ENCODE assay signal across 8 mouse cellular contexts in the genomic region with DNA sequence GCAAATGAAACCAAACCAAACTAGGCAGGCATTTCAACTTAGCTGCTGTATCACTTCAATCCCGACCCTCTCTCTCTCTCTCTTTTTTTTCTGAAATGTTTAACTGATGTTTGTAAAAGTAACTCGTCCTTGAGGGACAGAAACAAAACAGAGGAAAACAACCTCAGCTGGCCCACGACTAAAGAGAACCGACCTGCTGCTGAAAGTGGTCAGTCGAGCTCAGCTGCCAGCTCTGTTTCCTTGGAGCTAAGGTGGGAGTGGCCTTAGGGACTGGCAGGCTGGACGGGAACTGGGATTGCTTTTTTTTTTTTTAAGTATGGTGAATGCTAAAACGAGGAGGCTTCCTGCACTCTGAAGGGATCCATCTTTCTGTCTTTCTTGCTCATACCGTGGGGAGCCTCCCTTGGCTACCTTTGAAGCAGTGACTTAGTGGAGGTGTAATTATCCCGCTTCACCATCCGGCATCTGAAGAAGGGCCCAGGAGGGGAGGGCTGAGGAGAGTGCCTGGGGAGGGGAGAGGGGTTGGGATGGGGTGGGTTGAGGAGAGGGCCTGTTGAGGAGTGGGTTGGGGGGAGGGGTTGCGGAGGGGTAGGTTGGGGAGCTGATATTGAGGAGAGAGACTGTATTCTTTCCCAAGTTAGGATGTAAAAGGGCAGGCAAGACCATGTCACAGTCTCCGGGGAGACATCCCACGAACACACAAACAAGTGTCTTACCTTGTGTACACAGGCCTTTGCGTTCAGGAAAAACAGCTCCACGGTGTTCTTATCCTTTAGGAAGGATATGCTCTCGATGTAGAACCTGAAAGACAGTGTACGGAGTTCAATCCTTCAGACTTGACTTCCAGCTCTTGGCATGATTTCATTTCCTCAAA.
DNase-seq lines count a peak whose midpoint lies in the region; ATAC-seq and TF ChIP-seq lines count a peak whose summit lies in the region.

No protein-coding gene starts in this region.

- no peaks in the 10 kb centered on the region for H3K9me3 ChIP-seq in forebrain, embryonic 11.5 days (ENCODE audit: control insufficient read depth, low read length)

- peak overlapping the region; percentile 91 for H3K27ac ChIP-seq in forebrain, embryonic 11.5 days (ENCODE audit: low read depth, low read length)
- peak overlapping the region; percentile 41; the same call in 1 of the 2 replicates for H3K27ac ChIP-seq in kidney, adult 2 months (ENCODE audit: insufficient read depth, low read depth, low read length)

- ATAC-seq in forebrain, embryonic 11.5 days (replicated peaks; ENCODE audit: low FRiP score): peak; percentile 53

- peak; percentile 59 to 66 for DNase-seq in right cerebral cortex, postnatal 10 days (ENCODE audit: low spot score in 2 of 2)
- DNase-seq in right cerebral cortex, postnatal 4 days: no peak
- peak; percentile 68 for DNase-seq in forebrain, embryonic 11.5 days (ENCODE audit: low spot score)
- peak; percentile 58 for DNase-seq in kidney, adult 2 months
- DNase-seq in lung, postnatal 36 days: peak; percentile 80
- DNase-seq in thymus, postnatal 0 days (ENCODE audit: low spot score): no peak
- no peak for DNase-seq in cerebellum, adult 11-12 months
- no peak for DNase-seq in gastrocnemius, adult 8-10 months (ENCODE audit: low spot score in 2 of 2)

- H3K4me3 ChIP-seq in forebrain, embryonic 11.5 days (ENCODE audit: low read depth, low read length): 0 out of 2 replicates have a peak overlapping the region, but pooled peaks have one; percentile 0
- no peak overlapping the region for H3K4me3 ChIP-seq in kidney, adult 2 months (ENCODE audit: insufficient read depth, low read depth, low read length)

- H3K4me1 ChIP-seq in forebrain, embryonic 11.5 days (replicated peaks; ENCODE audit: control insufficient read depth, insufficient read depth, low read length): peaks cover 24% of the 10 kb centered on the region
- H3K4me1 ChIP-seq in kidney, adult 2 months (ENCODE audit: control insufficient read depth, insufficient read depth, low read length): peaks cover 2% of the 10 kb centered on the region; the same call in 1 of the 2 replicates

- no peak for TF ChIP-seq POLR2A in kidney, adult 2 months (IDR thresholded peaks at IDR 0.05; ENCODE audit: low read depth, low read length)

- H3K27me3 ChIP-seq in forebrain, embryonic 11.5 days (ENCODE audit: control insufficient read depth, insufficient read depth, low read length): no peaks in the 10 kb centered on the region
- H3K27me3 ChIP-seq in kidney, adult 2 months (replicated peaks; ENCODE audit: control insufficient read depth, insufficient read depth, low read length): no peaks in the 10 kb centered on the region

- no peak for TF ChIP-seq CTCF in kidney, adult 2 months (conservative IDR thresholded peaks at IDR 0.05; ENCODE audit: insufficient read depth, insufficient read length, low read depth, low read length)

- 15% methylated on average over 17 of the region's 17 CpGs for WGBS in forebrain, embryonic 11.5 days
- 41% methylated on average over 17 of the region's 17 CpGs for WGBS in kidney, adult 2 months

- no peaks in the 10 kb centered on the region for H3K36me3 ChIP-seq in forebrain, embryonic 11.5 days (ENCODE audit: control insufficient read depth, insufficient read depth, low read length)
- H3K36me3 ChIP-seq in kidney, adult 2 months (ENCODE audit: control insufficient read depth, insufficient read depth, low read length): no peaks in the 10 kb centered on the region

- H3K9ac ChIP-seq in forebrain, embryonic 11.5 days (ENCODE audit: low read length): peak overlapping the region; percentile 32; the same call in 1 of the 2 replicates

- H3K4me2 ChIP-seq in forebrain, embryonic 11.5 days (ENCODE audit: low read depth, low read length, severe bottlenecking): peak overlapping the region; percentile 33; the same call in 1 of the 2 replicates

Comparison
In these comparisons a context has a peak if more than half of its experiments do, and no peak if none do; other contexts are left out.
1. DNase-seq: peak in right cerebral cortex, postnatal 10 days (2 of 2), forebrain, embryonic 11.5 days (single experiment), kidney, adult 2 months (single experiment) and lung, postnatal 36 days (single experiment); none in right cerebral cortex, postnatal 4 days (single experiment), thymus, postnatal 0 days (single experiment), cerebellum, adult 11-12 months (single experiment) and gastrocnemius, adult 8-10 months (0 of 2).